Mouse (Mus musculus) thymus, postnatal 25 days (tissue): ENCODE data around the gene Dpyd.

Experiments
- DNase-seq: peaks from one replicate; pipeline ENCODE4 v3.0.0; 2022

Gene Dpyd

DNA sequence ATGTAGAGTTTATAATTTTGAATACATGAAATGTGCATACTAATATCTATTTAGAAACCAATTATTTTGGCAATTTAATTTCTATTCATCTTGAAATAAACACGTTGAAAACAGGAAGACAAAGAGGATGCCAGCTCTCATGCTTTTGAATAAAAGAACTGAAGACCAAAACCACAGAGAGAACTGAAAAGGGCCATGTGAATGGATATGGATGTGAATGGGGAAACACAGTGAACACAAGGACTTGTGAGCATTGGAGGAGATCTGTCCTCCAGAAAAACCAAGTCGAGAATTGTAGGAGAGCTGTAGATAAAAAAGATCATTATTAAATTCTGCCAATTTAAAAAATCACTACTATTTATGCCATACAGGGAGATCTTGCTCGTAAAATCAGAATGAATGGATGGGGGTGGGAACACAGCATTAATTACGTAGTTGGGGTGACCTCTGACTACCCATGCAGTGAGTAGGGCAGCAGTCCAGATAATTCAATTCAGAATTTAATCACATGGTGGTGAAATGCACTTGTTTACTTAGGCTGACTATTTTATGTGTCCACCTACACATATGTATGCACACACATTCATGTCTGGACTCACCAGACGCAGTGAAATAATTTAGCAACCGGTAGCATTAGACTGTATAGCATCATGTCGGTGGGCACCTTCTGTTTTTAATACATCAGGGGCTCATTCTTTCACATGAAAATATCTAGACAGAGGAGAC is 114.3 kb downstream of the Dpyd start:
- no peak for DNase-seq

- no peak for DNase-seq
These were observed 118.9 kb downstream of the Dpyd start for GRCm38 (mm10) chr3:118680803-118681202.

- DNase-seq = no peak
These were observed 188.3 kb downstream of the Dpyd start for GRCm38 (mm10) chr3:118750269-118750668.

DNA sequence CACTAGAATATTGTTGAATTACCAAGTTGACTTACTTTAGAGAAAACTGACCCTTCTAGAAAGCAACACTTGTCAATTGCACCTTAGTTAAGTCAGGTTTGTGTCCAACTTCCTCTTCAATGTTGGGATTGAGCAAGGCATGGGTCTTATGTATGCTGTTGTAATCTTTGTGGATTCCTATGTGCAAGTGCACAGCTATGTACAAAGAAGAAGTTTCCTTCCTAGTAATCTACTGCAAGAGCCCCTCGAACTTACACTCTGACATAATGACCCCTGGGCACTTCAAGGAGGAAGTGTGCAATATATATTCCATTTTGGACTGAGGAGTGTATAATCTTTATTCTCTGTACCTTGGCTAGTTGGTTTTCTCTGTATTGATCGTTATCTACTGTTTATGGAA is 191.7 kb downstream of the Dpyd start:
- no peak for DNase-seq

GRCm38 (mm10) chr3:118756099-118756498 is 194.2 kb downstream of the Dpyd start:
- DNase-seq = no peak

GRCm38 (mm10) chr3:118812885-118813284 is 251.0 kb downstream of the Dpyd start:
- DNase-seq = no peak

GRCm38 (mm10) chr3:118850613-118851527 is 288.9 kb downstream of the Dpyd start:
- no peak for DNase-seq

DNA sequence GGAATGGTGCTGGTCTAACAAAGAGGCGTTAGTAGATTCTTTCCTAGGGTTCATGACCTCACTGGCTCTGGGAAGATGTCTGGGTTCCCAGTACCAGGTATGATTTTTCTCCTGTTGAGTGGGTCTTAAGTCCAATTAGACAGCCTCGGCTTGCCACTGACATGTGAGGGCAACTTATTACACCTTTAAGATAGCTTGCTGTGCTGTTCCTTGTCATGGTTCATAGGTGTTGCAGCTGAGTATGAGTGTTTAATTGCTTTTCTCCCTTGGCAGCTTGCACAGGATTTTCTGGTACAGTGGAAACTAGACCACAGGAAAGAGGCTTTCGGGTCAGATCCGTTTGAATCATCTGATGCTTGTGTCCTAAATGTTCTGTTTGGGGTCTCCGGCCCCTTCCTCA is 290.8 kb downstream of the Dpyd start:
- no peak for DNase-seq

- no peak for DNase-seq
These were observed 293.5 kb downstream of the Dpyd start for GRCm38 (mm10) chr3:118855411-118855810.

- DNase-seq = no peak
These were observed 307.5 kb downstream of the Dpyd start for GRCm38 (mm10) chr3:118869113-118870107.

- no peak for DNase-seq
These were observed 313.9 kb downstream of the Dpyd start for GRCm38 (mm10) chr3:118875871-118876270.

DNA sequence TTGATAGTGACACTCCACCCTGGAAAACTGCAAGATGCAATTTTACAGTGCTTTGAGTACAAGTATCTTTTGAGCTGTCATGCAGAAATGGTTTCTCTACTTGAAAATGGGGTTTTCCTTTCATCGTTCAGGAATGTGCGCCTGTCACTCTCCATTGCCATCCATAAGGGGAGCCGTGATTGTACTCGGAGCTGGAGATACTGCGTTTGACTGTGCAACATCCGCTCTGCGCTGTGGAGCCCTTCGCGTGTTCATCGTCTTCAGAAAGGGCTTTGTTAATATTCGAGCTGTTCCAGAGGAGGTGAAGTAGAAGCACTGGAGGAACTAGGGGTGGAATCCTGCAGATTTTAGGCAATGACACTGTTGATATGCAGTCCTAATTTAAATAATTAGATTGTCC is 337.1 kb downstream of the Dpyd start:
- no peak for DNase-seq

GRCm38 (mm10) chr3:118991312-118991711 is 429.4 kb downstream of the Dpyd start:
- no peak for DNase-seq

DNA sequence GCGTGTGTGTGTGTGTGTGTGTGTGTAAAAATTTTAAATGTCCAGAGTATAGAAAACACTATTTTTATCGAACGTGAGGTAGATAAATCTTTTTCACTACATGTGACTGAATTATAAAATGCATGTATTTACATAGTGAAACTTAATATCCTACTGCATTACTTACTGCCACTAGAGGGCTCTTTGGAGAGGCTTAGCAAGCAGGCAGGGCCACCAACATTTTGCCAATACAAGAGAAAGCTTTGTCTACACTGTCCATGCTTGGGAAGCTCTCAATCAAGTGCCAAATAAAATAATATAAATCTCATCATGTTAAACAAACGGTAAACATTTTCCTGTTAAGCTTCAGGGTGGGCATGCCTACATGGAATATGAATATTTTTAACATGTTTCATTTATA is 429.9 kb downstream of the Dpyd start:
- DNase-seq = no peak

DNA sequence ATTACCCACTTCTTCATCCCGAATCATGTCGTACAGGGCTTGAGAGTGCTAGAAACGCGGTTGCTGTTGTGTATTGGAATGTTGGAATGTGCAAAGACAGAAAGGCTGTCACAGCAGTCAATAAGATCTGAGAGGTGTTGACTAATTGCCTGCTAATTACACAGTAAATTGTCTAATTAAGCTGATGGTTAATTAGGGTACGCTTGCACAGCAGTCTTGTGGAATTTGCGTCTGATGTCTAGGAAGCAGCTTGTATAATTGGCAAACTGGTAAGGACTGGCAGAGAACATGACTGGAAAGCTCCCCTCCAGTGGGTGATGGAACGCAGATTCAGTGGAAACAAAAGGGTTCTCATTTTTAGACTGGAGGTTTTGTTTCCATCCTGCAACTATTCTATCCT is 459.3 kb downstream of the Dpyd start:
- no peak for DNase-seq

- DNase-seq = no peak
These were observed 480.7 kb downstream of the Dpyd start for GRCm38 (mm10) chr3:119042611-119043010.

DNA sequence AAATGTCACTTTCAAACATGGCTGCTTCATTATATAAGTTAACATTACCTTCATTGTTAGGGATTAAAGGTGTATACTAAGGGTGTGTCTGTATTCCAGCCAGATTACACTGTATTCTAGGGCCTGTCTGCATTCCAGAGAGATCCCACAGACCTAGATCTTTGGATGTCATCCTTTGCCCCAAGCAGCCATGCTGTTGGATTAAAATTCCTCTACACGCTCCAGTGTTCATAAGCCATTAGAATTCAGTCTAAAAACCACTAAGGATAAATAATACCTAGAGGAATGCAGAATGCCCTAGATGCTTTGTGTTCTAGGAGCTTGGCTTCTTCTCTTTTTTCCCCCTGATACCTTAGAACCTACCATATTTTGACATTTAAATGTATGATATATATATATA is 494.2 kb downstream of the Dpyd start:
- DNase-seq = no peak

GRCm38 (mm10) chr3:119063214-119063613 is 501.3 kb downstream of the Dpyd start:
- no peak for DNase-seq

- no peak for DNase-seq
These were observed 501.7 kb downstream of the Dpyd start for GRCm38 (mm10) chr3:119063642-119064041.

- no peak for DNase-seq
These were observed 502.8 kb downstream of the Dpyd start for GRCm38 (mm10) chr3:119064746-119065145.

DNA sequence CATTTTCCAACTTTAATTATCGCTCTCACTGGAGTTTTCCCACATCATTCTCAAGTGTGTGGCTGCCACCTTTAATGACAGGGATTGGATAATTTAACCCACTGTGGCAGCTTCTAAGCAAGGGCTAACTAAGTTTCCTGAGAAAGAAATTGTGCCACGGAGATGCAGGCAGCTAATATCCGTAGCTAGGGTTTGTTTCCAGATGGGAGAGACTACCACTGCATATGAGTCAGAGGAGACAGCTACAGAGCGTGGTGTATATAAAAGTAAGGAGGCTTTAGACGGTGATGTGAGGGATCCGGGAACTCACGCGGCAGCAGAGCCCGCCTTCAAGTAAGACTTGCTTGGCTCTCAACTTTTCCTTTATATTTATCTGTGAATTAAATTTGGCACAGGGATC is 505.3 kb downstream of the Dpyd start:
- DNase-seq = no peak

DNA sequence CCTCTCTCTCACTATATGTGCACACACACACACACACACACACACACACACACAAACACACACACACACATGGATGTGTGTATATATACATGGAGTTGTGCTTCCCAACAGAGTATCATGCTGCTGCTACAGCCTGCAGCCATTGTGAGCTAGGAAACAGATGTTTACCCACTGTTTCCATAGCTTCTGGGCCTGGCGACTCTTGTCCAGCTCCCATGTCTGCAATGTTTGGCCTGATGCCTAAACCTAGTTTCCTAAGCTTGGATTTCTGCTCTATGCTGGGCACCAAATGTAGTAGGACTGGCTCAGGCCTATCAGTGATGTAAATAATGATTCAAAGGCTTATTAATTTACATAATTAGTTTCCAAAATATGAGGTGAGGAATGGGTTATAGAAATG is 524.7 kb downstream of the Dpyd start:
- no peak for DNase-seq
